Mouse (Mus musculus) midbrain, embryonic 10.5 days (tissue): ENCODE measurements at regions not wholly inside any gene's neighbourhood (a gene's known extent, or its start where the extent isn't known, plus 50 kb on each side); places are given as distances from the start of the nearest gene placed in this dataset.

Experiments
- DNase-seq: peaks from one replicate; pipeline ENCODE4 v3.0.0-alpha.2; 2017; ENCODE audit warnings: low spot score
- H3K27ac ChIP-seq: fragments of 300-500 bp; sonication (generic); replicated peaks from 2 replicates; pipeline ENCODE4 v1.5.1; 2016; ENCODE audit warnings: mild to moderate bottlenecking
- H3K27me3 ChIP-seq: fragments of 300-500 bp; sonication (generic); 2 replicates; pipeline ENCODE4 v1.6.1; 2016; ENCODE audit warnings: low read depth, mild to moderate bottlenecking; ENCODE audit not compliant: poor library complexity, severe bottlenecking
- H3K36me3 ChIP-seq: fragments of 300-500 bp; sonication (generic); 2 replicates; pipeline ENCODE4 v1.6.1; 2016; ENCODE audit warnings: mild to moderate bottlenecking, moderate library complexity
- H3K4me1 ChIP-seq: fragments of 300-500 bp; sonication (generic); 2 replicates; pipeline ENCODE4 v1.6.1; 2016
- H3K4me3 ChIP-seq: fragments of 300-500 bp; sonication (generic); 2 replicates; pipeline ENCODE4 v1.5.1; 2016; ENCODE audit warnings: mild to moderate bottlenecking, moderate library complexity
- H3K9me3 ChIP-seq: fragments of 300-500 bp; sonication (generic); replicated peaks from 2 replicates; pipeline ENCODE4 v1.6.1; 2016; ENCODE audit warnings: mild to moderate bottlenecking
- WGBS: fragments of 180-500 bp; shearing (Covaris S2); methylation state at CpG from one replicate; pipeline ENCODE4 v1.1.7; 2016; 5-methylcytosine and 5-hydroxymethylcytosine counted together

DNA sequence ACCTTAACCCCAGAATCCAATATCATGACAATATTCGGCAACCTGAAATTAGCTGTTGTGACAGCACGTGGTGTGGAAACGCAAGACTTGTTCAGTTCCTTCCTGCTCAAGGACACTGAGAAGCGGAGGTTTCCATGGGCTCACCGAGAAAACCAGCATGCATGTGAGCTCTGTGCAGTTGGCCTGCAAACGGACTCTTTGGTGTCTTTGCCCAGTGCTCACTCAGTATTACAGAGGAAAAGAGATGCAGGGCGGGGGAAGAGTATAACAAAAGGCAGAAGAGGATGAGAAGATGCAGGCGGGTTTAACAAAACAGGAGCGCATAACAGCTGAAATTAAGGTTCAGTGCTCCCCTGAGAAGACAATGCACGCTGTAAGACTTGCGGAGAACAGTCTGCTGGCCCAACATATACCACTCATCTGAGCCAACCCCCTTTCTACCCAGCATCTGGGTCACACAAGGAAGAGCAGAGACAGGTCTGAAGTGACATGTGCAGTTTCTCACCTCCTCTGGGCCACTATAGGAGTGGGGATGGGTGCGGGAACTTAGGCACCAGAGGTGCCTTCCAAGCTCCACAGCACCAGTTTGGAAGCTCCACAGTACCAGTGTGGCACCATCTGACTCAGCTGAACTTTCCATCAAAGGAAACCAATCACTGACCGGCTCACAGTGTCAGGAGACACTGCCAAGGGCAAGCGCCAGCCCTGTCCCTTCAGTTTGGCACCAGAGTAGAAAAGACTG is 133.6 kb upstream of the Klf7 start:
- Histone ChIP-seq H3K36me3 (no peaks in the 10 kb centered on the region), H3K27ac (peak overlapping the region; percentile 64), H3K9me3 (no peaks in the 10 kb centered on the region), H3K27me3 (no peaks in the 10 kb centered on the region), H3K4me3 (no peak overlapping the region), H3K4me1 (peaks cover 13% of the 10 kb centered on the region)
- no peak for DNase-seq
- 78% methylated on average over 14 of the region's 14 CpGs for WGBS

DNA sequence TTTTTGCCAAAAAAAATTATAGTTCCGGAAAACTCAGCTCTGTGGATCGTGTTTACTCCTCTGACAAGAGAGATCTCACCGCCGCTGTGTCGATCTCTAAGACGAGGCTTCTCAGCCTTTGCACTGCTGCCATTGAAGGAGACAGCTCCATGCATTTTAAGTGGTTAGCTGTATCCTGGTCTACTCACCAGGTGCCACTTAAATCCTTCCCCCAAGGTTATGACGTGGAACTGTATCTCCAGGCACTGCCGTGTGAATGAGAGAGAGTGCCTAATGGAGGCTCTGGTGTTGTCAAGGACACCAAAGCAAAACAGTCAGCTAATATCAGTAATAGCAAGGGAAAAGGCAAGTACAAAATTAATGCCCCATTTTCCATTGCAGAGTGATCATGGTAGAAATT is 132.6 kb upstream of the Klf7 start:
- Histone ChIP-seq H3K4me1 (peaks cover 13% of the 10 kb centered on the region), H3K27me3 (no peaks in the 10 kb centered on the region), H3K4me3 (no peak overlapping the region), H3K36me3 (no peaks in the 10 kb centered on the region), H3K27ac (no peak overlapping the region), H3K9me3 (no peaks in the 10 kb centered on the region)
- whole genome bisulfite sequencing = 90% methylated on average over 8 of the region's 8 CpGs
- DNase-seq = no peak

DNA sequence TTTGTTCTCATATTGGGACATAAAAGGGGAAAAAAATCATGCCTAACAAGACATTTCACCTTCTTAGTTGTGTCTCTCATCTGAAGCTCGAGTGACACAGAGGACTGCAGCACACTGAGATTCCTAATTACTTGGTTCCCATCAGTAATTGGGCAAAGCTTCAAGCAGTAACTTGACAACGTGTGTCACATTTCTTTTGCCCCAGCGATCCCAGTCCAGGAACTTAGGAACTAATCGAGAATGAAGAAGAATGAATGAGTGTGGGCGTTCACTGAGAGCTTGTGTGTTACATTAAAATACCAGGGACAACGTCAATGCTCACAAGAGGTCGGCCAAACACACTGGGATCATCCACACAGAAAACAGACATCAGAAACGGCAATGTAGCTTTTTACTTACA is 131.9 kb upstream of the Klf7 start:
- no peak for DNase-seq
- 73% methylated on average over 8 of the region's 8 CpGs for WGBS
- no peak overlapping the region for H3K27ac ChIP-seq

DNA sequence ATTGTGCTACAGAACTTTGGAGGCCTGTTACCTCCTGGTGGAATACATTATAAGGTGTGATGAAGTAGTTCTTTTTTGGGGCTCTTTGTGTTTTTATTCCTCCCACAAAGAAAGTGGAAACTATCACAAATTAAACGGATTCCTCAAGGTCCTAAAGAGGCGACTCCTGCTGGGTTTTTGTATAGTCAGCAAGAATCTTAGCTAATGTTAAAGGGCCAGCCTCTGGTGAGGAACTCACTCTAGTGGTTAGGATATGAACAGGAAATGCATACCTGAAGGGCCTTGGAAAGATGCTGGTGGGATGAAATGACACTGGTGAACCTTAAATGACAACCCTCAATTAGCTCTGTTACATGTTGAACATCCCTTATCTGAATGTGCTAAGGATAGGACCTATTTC is 120.3 kb upstream of the Klf7 start:
- 52% methylated on average over 2 of the region's 2 CpGs for WGBS
- 0 out of 2 replicates have a peak, but pooled peaks cover 6% of the 10 kb centered on the region for H3K9me3 ChIP-seq

More for the DNA sequence above, 131.9 kb upstream of the Klf7 start:
- H3K9me3 ChIP-seq = no peaks in the 10 kb centered on the region
- no peaks in the 10 kb centered on the region for H3K36me3 ChIP-seq
- H3K4me3 ChIP-seq = no peak overlapping the region
- H3K27me3 ChIP-seq = no peaks in the 10 kb centered on the region
- peaks cover 13% of the 10 kb centered on the region for H3K4me1 ChIP-seq

DNA sequence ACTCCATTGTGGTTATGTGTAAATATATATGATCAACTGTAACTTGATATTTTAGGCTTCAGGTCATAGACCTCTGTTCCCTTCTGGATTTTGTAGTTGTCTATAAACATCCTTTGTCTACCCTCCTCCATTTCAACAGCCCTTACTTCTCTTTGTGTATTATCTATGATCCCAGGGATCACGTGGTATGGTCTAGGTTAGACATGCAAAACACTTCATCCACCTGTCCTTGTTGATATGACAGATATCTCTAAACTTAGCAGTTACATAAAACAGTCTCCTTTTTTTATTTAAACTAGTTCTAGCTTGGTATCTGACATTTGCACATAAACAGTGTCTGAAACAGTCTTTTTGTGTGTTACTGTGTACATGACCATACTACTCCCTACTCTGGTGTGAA is 107.6 kb upstream of the Klf7 start:
- 96% methylated on average over 1 of the region's 1 CpGs for WGBS
- Histone ChIP-seq H3K27ac (no peak overlapping the region), H3K27me3 (no peaks in the 10 kb centered on the region; the same call in 1 of the 2 replicates), H3K36me3 (no peaks in the 10 kb centered on the region), H3K4me1 (peaks cover 42% of the 10 kb centered on the region), H3K4me3 (no peak overlapping the region), H3K9me3 (no peaks in the 10 kb centered on the region)
- no peak for DNase-seq

More for the DNA sequence above, 120.3 kb upstream of the Klf7 start:
- no peak overlapping the region for H3K27ac ChIP-seq
- no peak for DNase-seq
- H3K4me1 ChIP-seq = no peaks in the 10 kb centered on the region
- no peak overlapping the region for H3K4me3 ChIP-seq
- H3K36me3 ChIP-seq = no peaks in the 10 kb centered on the region
- H3K27me3 ChIP-seq = 0 out of 2 replicates have a peak, but pooled peaks cover 5% of the 10 kb centered on the region

DNA sequence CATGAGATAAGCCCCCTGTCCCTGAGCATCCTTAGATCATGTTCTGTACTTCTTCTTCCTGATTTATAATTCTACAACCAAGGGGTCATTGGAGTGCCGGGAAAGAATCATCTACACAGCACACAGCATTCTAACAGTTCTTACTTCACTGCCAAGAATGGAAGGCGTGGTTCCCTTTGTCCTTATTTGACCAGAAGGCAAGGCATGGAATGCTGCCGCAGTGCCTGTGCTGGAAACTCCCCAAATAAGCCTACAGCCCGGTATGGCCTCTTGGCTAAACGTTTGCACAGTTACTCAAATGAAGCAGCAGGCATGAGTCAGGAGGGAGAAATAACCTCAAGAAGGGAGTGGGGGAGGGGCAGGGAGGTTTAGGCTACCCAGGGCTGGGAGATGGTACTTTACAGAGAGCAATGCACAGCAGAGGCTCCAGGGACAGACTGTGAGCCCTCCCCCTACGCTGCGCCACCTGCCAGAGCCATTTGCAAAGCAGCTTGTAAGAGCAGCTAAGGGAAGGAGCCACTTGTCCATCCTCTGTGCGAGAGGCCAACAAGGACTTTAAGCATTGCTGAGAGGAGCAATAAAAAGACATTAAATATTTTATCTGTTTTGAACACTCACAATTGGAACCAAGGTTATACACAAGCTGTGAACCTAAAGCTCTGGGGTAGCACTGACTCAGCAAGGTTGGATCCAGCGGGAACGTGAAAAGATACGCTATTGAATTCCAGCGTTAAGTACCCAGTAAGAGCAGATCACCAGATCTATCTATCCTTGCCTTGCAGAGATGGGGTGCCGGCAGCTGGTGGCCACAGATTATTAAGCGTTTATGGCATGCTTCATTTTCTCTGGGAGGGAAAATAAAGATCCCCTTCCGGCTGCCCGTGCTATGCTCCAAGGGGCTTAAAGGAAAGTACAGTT is 104.2 kb upstream of the Klf7 start:
- DNase-seq = peak; percentile 63
- WGBS = 33% methylated on average over 16 of the region's 16 CpGs
- Histone ChIP-seq H3K36me3 (no peaks in the 10 kb centered on the region), H3K4me1 (peaks cover 58% of the 10 kb centered on the region), H3K9me3 (no peaks in the 10 kb centered on the region), H3K4me3 (0 out of 2 replicates have a peak overlapping the region, but pooled peaks have one; percentile 2), H3K27me3 (no peaks in the 10 kb centered on the region; the same call in 1 of the 2 replicates), H3K27ac (peak overlapping the region; percentile 79)

DNA sequence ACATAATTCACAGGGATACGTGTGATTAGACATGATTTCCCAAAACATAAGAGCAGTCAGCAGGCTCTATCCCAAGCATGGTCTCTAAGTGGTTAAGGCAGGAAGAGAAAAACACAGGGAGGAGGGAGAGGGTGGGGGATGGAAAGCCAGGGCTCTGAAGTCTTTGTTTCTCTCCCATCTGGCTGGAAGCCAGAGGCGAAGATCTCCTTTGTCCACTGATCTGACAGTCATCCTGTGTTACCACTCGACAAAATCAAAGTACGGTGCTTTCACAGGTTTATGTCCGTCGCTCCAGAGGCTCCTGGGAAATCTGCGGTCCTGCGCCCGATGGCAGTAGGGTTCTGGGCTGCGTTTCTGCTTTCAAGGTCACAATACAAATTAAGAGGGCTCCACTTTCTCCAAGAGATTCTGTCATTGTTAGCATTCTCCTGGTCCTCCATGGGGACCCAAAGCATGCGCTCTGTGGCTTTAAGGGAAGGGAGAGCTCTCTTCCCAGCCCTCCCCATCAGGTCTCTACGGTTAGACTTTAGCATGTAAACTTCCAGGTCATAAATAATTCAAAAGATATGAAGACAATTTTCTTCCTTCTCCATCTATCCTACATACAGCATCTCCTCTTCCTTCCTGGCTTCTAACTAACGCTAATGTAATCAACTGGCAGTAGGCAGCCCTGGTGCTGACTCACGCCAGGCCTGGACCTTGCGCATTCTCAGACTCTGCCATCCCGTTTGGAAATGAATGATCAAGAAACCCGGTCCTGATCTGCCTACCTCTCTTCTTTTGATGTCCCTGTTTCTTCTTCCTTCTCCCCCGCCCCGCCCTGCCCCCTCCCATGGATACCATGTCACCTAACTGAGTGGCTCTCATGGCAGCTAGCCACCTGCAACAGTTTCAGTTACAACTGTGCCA is 102.0 kb upstream of the Klf7 start:
- WGBS = 78% methylated on average over 19 of the region's 19 CpGs
- Histone ChIP-seq H3K27me3 (no peaks in the 10 kb centered on the region; the same call in 1 of the 2 replicates), H3K4me1 (peaks cover 69% of the 10 kb centered on the region), H3K36me3 (no peaks in the 10 kb centered on the region), H3K9me3 (no peaks in the 10 kb centered on the region), H3K27ac (peak overlapping the region; percentile 84), H3K4me3 (no peak overlapping the region)
- DNase-seq = peak; percentile 44

DNA sequence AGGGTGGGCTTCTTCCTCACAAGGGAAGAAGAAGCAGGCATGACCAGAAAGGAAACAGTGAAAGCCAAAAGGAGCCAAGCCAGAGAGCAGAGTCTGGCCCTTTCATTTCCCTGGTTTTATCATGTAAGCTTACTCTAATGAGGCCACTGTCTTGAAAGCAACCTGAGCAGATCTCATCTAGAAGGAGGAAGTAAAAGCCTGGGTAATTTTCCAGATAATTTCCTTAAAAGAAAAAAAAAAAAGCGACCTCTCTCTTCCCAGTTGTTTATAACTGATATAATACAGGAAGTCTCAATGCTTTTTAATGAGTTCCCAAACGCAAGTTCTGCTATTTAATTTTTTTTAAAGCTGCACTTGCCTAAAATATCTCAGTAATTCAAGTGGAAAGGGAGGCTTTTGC is 100.4 kb upstream of the Klf7 start:
- Histone ChIP-seq H3K27me3 (no peaks in the 10 kb centered on the region; the same call in 1 of the 2 replicates), H3K4me1 (peaks cover 53% of the 10 kb centered on the region), H3K9me3 (no peaks in the 10 kb centered on the region), H3K27ac (no peak overlapping the region), H3K36me3 (no peaks in the 10 kb centered on the region), H3K4me3 (no peak overlapping the region)
- WGBS = 84% methylated on average over 2 of the region's 2 CpGs
- no peak for DNase-seq

DNA sequence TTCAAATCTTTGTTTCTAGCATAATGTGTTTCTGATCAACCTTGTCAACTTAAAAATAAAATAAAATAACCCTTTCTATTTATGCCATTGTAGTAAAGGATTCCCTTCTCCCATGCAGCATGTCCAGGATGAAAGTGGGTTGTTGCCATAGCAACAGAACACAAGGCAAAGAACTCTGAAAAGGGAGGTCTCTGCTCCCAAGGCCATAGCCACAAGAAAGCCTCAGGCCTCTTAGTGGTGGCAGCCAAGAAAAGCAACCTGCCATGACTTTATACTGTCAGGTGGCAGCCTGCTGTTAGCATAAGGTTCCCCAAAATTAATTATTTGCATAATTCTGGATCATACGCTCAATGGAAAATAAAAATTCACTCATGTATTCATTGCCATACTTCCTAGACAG is 98.4 kb upstream of the Klf7 start:
- no peak for DNase-seq
- 91% methylated on average over 1 of the region's 1 CpGs for WGBS
- Histone ChIP-seq H3K9me3 (no peaks in the 10 kb centered on the region), H3K4me3 (no peak overlapping the region), H3K27ac (no peak overlapping the region), H3K27me3 (no peaks in the 10 kb centered on the region), H3K4me1 (peaks cover 34% of the 10 kb centered on the region), H3K36me3 (no peaks in the 10 kb centered on the region)

DNA sequence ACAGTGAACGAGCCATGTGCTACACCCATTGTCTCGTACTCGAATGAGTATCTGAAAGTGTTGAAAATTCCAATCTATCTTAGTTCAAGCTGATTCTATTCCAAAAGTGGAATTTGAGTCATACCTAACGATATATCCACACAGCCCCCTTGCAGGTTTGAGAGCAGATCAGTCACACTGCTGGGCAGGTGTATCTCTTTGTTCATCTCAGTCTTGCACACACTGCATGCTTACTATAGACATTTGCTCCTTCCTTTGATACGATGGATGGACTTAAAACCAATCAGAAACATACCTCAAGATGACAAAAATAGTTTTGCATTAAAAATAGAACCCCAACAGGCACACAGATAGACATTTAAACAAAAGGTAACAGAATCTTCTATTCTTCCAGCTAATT is 98.0 kb upstream of the Klf7 start:
- no peak for DNase-seq
- no peaks in the 10 kb centered on the region for H3K9me3 ChIP-seq
- H3K4me3 ChIP-seq = no peak overlapping the region
- H3K4me1 ChIP-seq = peaks cover 32% of the 10 kb centered on the region
- H3K36me3 ChIP-seq = no peaks in the 10 kb centered on the region
- H3K27me3 ChIP-seq = no peaks in the 10 kb centered on the region
- 79% methylated on average over 5 of the region's 5 CpGs for WGBS
- 0 out of 2 replicates have a peak overlapping the region, but pooled peaks have one; percentile 9 for H3K27ac ChIP-seq

DNA sequence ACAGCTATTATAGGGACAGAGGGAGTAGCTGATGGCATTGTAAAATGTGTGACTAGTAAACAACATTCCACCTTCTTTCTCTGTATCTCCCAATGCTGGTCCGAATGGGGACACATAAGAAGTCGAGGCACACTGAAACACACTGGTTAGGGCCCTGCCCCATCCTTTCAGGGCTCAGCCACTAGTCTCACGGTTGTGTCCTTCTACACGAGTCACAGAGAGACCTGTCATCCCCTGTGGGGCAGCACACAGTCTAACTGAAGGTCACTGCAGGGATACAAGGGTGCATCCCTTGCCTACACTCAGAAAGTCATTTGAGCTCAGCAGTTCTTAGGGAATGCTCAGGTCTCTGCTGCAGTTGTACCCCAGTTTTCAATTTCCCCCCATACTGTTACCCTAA is 93.6 kb upstream of the Klf7 start:
- no peak for DNase-seq
- no peaks in the 10 kb centered on the region for H3K27me3 ChIP-seq
- no peaks in the 10 kb centered on the region for H3K9me3 ChIP-seq
- no peaks in the 10 kb centered on the region for H3K36me3 ChIP-seq
- H3K27ac ChIP-seq = no peak overlapping the region
- no peak overlapping the region for H3K4me3 ChIP-seq
- 75% methylated on average over 4 of the region's 4 CpGs for WGBS
- H3K4me1 ChIP-seq = peaks cover 18% of the 10 kb centered on the region

DNA sequence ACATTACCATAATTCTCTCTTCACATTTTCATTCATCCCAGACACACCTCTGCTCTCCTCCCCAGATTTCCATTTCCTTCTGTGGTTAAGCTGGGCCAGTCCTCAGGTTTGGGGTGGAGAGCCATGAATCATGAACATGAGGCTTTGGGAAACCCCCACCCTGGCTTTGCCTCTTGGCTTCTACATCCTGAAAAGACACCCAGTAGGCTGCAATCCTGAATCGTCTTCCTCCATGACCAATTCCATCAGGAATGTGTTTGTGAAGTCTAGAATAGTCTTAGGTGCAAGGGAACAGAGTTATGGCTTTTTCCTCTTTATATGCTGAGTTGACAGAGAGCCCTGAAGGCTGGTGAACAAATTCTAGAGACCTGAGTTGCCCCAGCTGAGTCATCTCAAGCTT is 87.0 kb upstream of the Klf7 start:
- Histone ChIP-seq H3K4me3 (no peak overlapping the region), H3K9me3 (peaks cover 5% of the 10 kb centered on the region; the same call in 1 of the 2 replicates), H3K36me3 (no peaks in the 10 kb centered on the region), H3K27me3 (no peaks in the 10 kb centered on the region), H3K4me1 (peaks cover 3% of the 10 kb centered on the region), H3K27ac (no peak overlapping the region)
- DNase-seq = no peak
- WGBS = 89% methylated on average over 1 of the region's 1 CpGs
